In the genomic region with DNA sequence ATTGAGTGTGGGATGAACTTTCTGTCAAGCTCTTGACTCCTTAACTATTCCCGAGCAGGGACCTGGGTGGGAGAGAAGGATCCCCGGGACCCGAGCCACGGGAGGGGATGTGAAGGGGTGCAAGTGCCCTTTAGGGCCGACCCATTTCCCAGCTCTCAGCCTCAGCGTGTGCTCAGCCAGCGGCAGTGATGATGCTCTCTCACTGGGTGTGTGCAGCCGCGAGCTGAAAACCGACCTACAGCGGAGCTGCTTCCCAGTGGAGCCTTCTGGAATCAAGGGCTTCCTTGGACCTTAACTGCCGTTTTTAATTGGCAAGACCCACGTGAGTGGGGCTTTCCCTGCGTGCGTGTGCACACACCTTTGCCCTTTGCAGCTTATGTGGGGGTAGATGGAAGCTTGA, we compare ENCODE assay signal across 13 mouse cellular contexts. TPM values are rescaled to one million over a fixed set of nuclear protein-coding genes. Genes with fewer than 3 reads are reported as not detected.
A peak's percentile ranks its signal among the peaks of the same experiment; 100 is the strongest.
DNase-seq lines count a peak whose midpoint lies in the region; ATAC-seq and TF ChIP-seq lines count a peak whose summit lies in the region.
"Had no signal": no experiment of that assay in that cellular context is flagged by ENCODE, and none has a peak within 500 bp of the region (broad histone marks: within the 10 kb centered on the region; RNA-seq: fewer than 3 reads in every experiment).

No protein-coding gene starts in this region.

- TF ChIP-seq EP300 in heart, postnatal 0 days (IDR thresholded peaks at IDR 0.05; ENCODE audit: low read depth): no peak

- no peak for ATAC-seq in heart, postnatal 0 days (ENCODE audit: insufficient read depth, low read depth)
- no peak for ATAC-seq in heart, embryonic 11.5 days (replicated peaks; ENCODE audit: insufficient number of reproducible peaks, low FRiP score, low TSS enrichment)
- no peak for ATAC-seq in liver, embryonic 12.5 days
- ATAC-seq in limb, embryonic 13.5 days (ENCODE audit: low FRiP score, low read depth): no peak

- TF ChIP-seq POLR2A in liver, adult 2 months (IDR thresholded peaks at IDR 0.05; ENCODE audit: extremely low read depth, insufficient read depth, low read length): no peak

- no peak overlapping the region for H3K4me3 ChIP-seq in heart, postnatal 0 days (ENCODE audit: low read depth, low read length)
- H3K4me3 ChIP-seq in heart, embryonic 11.5 days (ENCODE audit: low read depth, low read length): no peak overlapping the region
- no peak overlapping the region for H3K4me3 ChIP-seq in liver, adult 2 months (ENCODE audit: insufficient read depth, low read depth, low read length)
- no peak overlapping the region for H3K4me3 ChIP-seq in liver, embryonic 12.5 days
- no peak overlapping the region; the same call in 1 of the 2 replicates for H3K4me3 ChIP-seq in limb, embryonic 13.5 days
- H3K4me3 ChIP-seq: heart, embryonic 13.5 days; neural tube, embryonic 15.5 days had no signal

- 71% methylated on average over 15 of the region's 15 CpGs for WGBS in heart, postnatal 0 days
- 66% methylated on average over 15 of the region's 15 CpGs for WGBS in heart, embryonic 11.5 days (ENCODE audit: insufficient replicate concordance)
- 59% methylated on average over 15 of the region's 15 CpGs for WGBS in liver, adult 2 months
- WGBS in liver, embryonic 12.5 days (ENCODE audit: insufficient replicate concordance): 66% methylated on average over 15 of the region's 15 CpGs
- WGBS in limb, embryonic 13.5 days: 59% methylated on average over 15 of the region's 15 CpGs

- TF ChIP-seq CTCF in heart, postnatal 0 days (IDR thresholded peaks at IDR 0.05; ENCODE audit: low read depth): no peak
- TF ChIP-seq CTCF in liver, adult 2 months (IDR thresholded peaks at IDR 0.05; ENCODE audit: low read depth, low read length): no peak

- no peaks in the 10 kb centered on the region for H3K36me3 ChIP-seq in heart, postnatal 0 days (replicated peaks; ENCODE audit: control insufficient read depth, insufficient read depth, low read length)
- no peaks in the 10 kb centered on the region for H3K36me3 ChIP-seq in heart, embryonic 11.5 days (ENCODE audit: control insufficient read depth, insufficient read depth, low read length)
- H3K36me3 ChIP-seq in liver, adult 2 months (ENCODE audit: control insufficient read depth, insufficient read depth, low read length): no peaks in the 10 kb centered on the region
- no peaks in the 10 kb centered on the region for H3K36me3 ChIP-seq in liver, embryonic 12.5 days
- H3K36me3 ChIP-seq in limb, embryonic 13.5 days: no peaks in the 10 kb centered on the region
- H3K36me3 ChIP-seq: heart, embryonic 13.5 days; neural tube, embryonic 15.5 days had no signal

- no peaks in the 10 kb centered on the region for H3K27me3 ChIP-seq in heart, postnatal 0 days (ENCODE audit: control insufficient read depth, insufficient read depth, low read length)
- H3K27me3 ChIP-seq in heart, embryonic 11.5 days (ENCODE audit: control insufficient read depth, insufficient read depth, low read length): no peaks in the 10 kb centered on the region
- no peaks in the 10 kb centered on the region for H3K27me3 ChIP-seq in liver, adult 2 months (ENCODE audit: control insufficient read depth, insufficient read depth, low read length)
- 0 out of 2 replicates have a peak, but pooled peaks cover 4% of the 10 kb centered on the region for H3K27me3 ChIP-seq in liver, embryonic 12.5 days (replicated peaks)
- no peaks in the 10 kb centered on the region for H3K27me3 ChIP-seq in limb, embryonic 13.5 days
- H3K27me3 ChIP-seq: heart, embryonic 13.5 days; neural tube, embryonic 15.5 days had no signal

- peaks cover 3% of the 10 kb centered on the region; the same call in 1 of the 2 replicates for H3K4me1 ChIP-seq in heart, postnatal 0 days (ENCODE audit: control insufficient read depth, insufficient read depth)
- H3K4me1 ChIP-seq in heart, embryonic 11.5 days (ENCODE audit: control insufficient read depth, insufficient read depth, low read length): no peaks in the 10 kb centered on the region
- H3K4me1 ChIP-seq in liver, adult 2 months (ENCODE audit: control insufficient read depth, insufficient read depth, low read length): peaks cover 4% of the 10 kb centered on the region; the same call in 1 of the 2 replicates
- H3K4me1 ChIP-seq in liver, embryonic 12.5 days: 0 out of 2 replicates have a peak, but pooled peaks cover 6% of the 10 kb centered on the region
- H3K4me1 ChIP-seq in limb, embryonic 13.5 days: peaks cover 12% of the 10 kb centered on the region
- H3K4me1 ChIP-seq: neural tube, embryonic 15.5 days had no signal

- H3K9me3 ChIP-seq in heart, postnatal 0 days (replicated peaks; ENCODE audit: control insufficient read depth, low read length): no peaks in the 10 kb centered on the region
- H3K9me3 ChIP-seq in heart, embryonic 11.5 days (replicated peaks; ENCODE audit: control insufficient read depth, low read length): no peaks in the 10 kb centered on the region; the same call in 1 of the 2 replicates
- no peaks in the 10 kb centered on the region for H3K9me3 ChIP-seq in liver, embryonic 12.5 days (replicated peaks)
- 0 out of 2 replicates have a peak, but pooled peaks cover 6% of the 10 kb centered on the region for H3K9me3 ChIP-seq in limb, embryonic 13.5 days
- H3K9me3 ChIP-seq: heart, embryonic 13.5 days; neural tube, embryonic 15.5 days had no signal

- H3K4me2 ChIP-seq in heart, postnatal 0 days (ENCODE audit: low read depth, low read length): peak overlapping the region; percentile 28
- H3K4me2 ChIP-seq in heart, embryonic 11.5 days: no peak overlapping the region; the same call in 1 of the 2 replicates
- H3K4me2 ChIP-seq in liver, embryonic 12.5 days: no peak overlapping the region
- peak overlapping the region; percentile 38 for H3K4me2 ChIP-seq in limb, embryonic 13.5 days (replicated peaks)
- H3K4me2 ChIP-seq: heart, embryonic 13.5 days; neural tube, embryonic 15.5 days had no signal

- H3K9ac ChIP-seq in heart, postnatal 0 days (replicated peaks; ENCODE audit: low read depth, low read length): no peak overlapping the region
- H3K9ac ChIP-seq in heart, embryonic 11.5 days (ENCODE audit: low read depth, low read length): no peak overlapping the region
- no peak overlapping the region for H3K9ac ChIP-seq in liver, adult 2 months (ENCODE audit: low read depth, low read length)
- no peak overlapping the region for H3K9ac ChIP-seq in liver, embryonic 12.5 days
- H3K9ac ChIP-seq in limb, embryonic 13.5 days: no peak overlapping the region
- H3K9ac ChIP-seq: heart, embryonic 13.5 days; neural tube, embryonic 15.5 days had no signal

- no peak for DNase-seq in heart, postnatal 0 days (ENCODE audit: low spot score)
- DNase-seq in liver, adult 2 months (ENCODE audit: extremely low read depth, low read depth, low spot score): no peak
- DNase-seq in ZHBTc4 (ENCODE audit: low read depth, low spot score): peak; percentile 13
- DNase-seq in urinary bladder, postnatal 25 days (ENCODE audit: low spot score): no peak
- DNase-seq in frontal cortex, adult 2 months (ENCODE audit: extremely low spot score in 1 of 2, low spot score in 1 of 2): no peak
- DNase-seq: thymus, postnatal 25 days had no signal

- H3K27ac ChIP-seq in heart, postnatal 0 days (ENCODE audit: low read depth): no peak overlapping the region
- no peak overlapping the region for H3K27ac ChIP-seq in heart, embryonic 11.5 days (ENCODE audit: low read depth, low read length)
- H3K27ac ChIP-seq in liver, adult 2 months (replicated peaks; ENCODE audit: insufficient read depth, low read depth, low read length): peak overlapping the region; percentile 10; the same call in 1 of the 2 replicates
- no peak overlapping the region for H3K27ac ChIP-seq in liver, embryonic 12.5 days
- H3K27ac ChIP-seq in limb, embryonic 13.5 days: no peak overlapping the region
- H3K27ac ChIP-seq: heart, embryonic 13.5 days; neural tube, embryonic 15.5 days had no signal

- no peaks in the 10 kb centered on the region for H3K79me2 ChIP-seq in liver, adult 2 months (ENCODE audit: control insufficient read depth, insufficient read depth, low read length)

RNA-seq across cellular contexts. Expression of a gene that starts 13.2 kb away (rescaled TPM):
- 1.8 and 2.8 TPM in 2 replicates for total RNA-seq in heart, postnatal 0 days (2014; rRNA removed; ENCODE audit: low replicate concordance)
- polyA plus RNA-seq in heart, postnatal 0 days (2015; fragmentation: Nextera tagmentation; extraction: Ambion mirVana): 3.6 and 3.9 TPM in 2 replicates
- 2.4 and 9.0 TPM in 2 replicates for polyA plus RNA-seq in heart, embryonic 11.5 days (2014; fragmentation: Nextera tagmentation; extraction: Ambion mirVana)
- total RNA-seq in liver, adult 2 months (2014; rRNA removed): 2.3 and 3.5 TPM in 2 replicates
- 6.2 and 7.0 TPM in 2 replicates for polyA plus RNA-seq in liver, adult 2 months (2012; rRNA removed)
- polyA plus RNA-seq in liver, embryonic 12.5 days (2016; fragmentation: Nextera tagmentation; extraction: Ambion mirVana): 4.1 and 5.3 TPM in 2 replicates
- 2.4 and 5.4 TPM in 2 replicates for polyA plus RNA-seq in limb, embryonic 13.5 days (2015; fragmentation: Nextera tagmentation; extraction: Ambion mirVana)
- polyA plus RNA-seq in frontal cortex, adult 2 months (2012; rRNA removed): 6.2 and 8.3 TPM in 2 replicates

RNA-seq across cellular contexts. Expression of a gene that starts 16.9 kb away (rescaled TPM):
- total RNA-seq in heart, postnatal 0 days (2014; rRNA removed; ENCODE audit: low replicate concordance): 59.8 and 67.9 TPM in 2 replicates
- 10.1 and 15.8 TPM in 2 replicates for polyA plus RNA-seq in heart, postnatal 0 days (2015; fragmentation: Nextera tagmentation; extraction: Ambion mirVana)
- 24.4 and 31.7 TPM in 2 replicates for polyA plus RNA-seq in heart, embryonic 11.5 days (2014; fragmentation: Nextera tagmentation; extraction: Ambion mirVana)
- 0.47 and 0.55 TPM in 2 replicates for total RNA-seq in liver, adult 2 months (2014; rRNA removed)
- 0.50 and 1.1 TPM in 2 replicates for polyA plus RNA-seq in liver, adult 2 months (2012; rRNA removed)
- polyA plus RNA-seq in liver, embryonic 12.5 days (2016; fragmentation: Nextera tagmentation; extraction: Ambion mirVana): 3.6 and 4.5 TPM in 2 replicates
- 15.6 and 16.4 TPM in 2 replicates for polyA plus RNA-seq in limb, embryonic 13.5 days (2015; fragmentation: Nextera tagmentation; extraction: Ambion mirVana)
- 9.1 and 10.0 TPM in 2 replicates for polyA plus RNA-seq in frontal cortex, adult 2 months (2012; rRNA removed)

RNA-seq across cellular contexts. Expression of a gene that starts 58.8 kb away (rescaled TPM):
- total RNA-seq in heart, postnatal 0 days (2014; rRNA removed; ENCODE audit: low replicate concordance): 1.3 TPM in 1 of 2 replicates, not detected in the other
- polyA plus RNA-seq in heart, postnatal 0 days (2015; fragmentation: Nextera tagmentation; extraction: Ambion mirVana): 0.10 and 0.22 TPM in 2 replicates
- polyA plus RNA-seq in heart, embryonic 11.5 days (2014; fragmentation: Nextera tagmentation; extraction: Ambion mirVana): 0.07 and 0.40 TPM in 2 replicates
- total RNA-seq in liver, adult 2 months (2014; rRNA removed): under 0.01 TPM in 1 of 2 replicates, not detected in the other
- not detected in 2 replicates for polyA plus RNA-seq in liver, adult 2 months (2012; rRNA removed)
- 0.06 TPM in 2 replicates for polyA plus RNA-seq in liver, embryonic 12.5 days (2016; fragmentation: Nextera tagmentation; extraction: Ambion mirVana)
- polyA plus RNA-seq in limb, embryonic 13.5 days (2015; fragmentation: Nextera tagmentation; extraction: Ambion mirVana): 0.22 and 0.31 TPM in 2 replicates
- 0.12 and 0.17 TPM in 2 replicates for polyA plus RNA-seq in frontal cortex, adult 2 months (2012; rRNA removed)
- total RNA-seq: common myeloid progenitor, adult 5-6 weeks; gastrocnemius, adult 18-20 months had no signal

Comparison
In these comparisons a context has a peak if more than half of its experiments do, and no peak if none do; other contexts are left out.
1. H3K4me2 ChIP-seq: peak in heart, postnatal 0 days (single experiment) and limb, embryonic 13.5 days (single experiment); none in heart, embryonic 11.5 days (single experiment) and liver, embryonic 12.5 days (single experiment).